Mouse (Mus musculus) CH12.LX (cell line): ENCODE data around the gene Pam16.

Experiments used
- CHD1 ChIP-seq: IDR thresholded peaks from 2 replicates; pipeline ENCODE4 v1.6.1; 2012; ENCODE audit warnings: low read depth, low read length, improper control_type of control experiment, inconsistent platforms
- CTCF ChIP-seq, 2 experiments: IDR thresholded peaks in 1 of 2; conservative IDR thresholded peaks in 1 of 2; 2 replicates each; pipeline ENCODE4 v1.5.1; 2011 to 2012; ENCODE audit warnings: low read depth in 2 of 2, low read length in 2 of 2, improper control_type of control experiment in 1 of 2, inconsistent platforms in 1 of 2, mild to moderate bottlenecking in 1 of 2, moderate library complexity in 1 of 2
- E2F4 ChIP-seq: IDR thresholded peaks from 2 replicates; pipeline ENCODE4 v1.6.1; 2011; ENCODE audit warnings: low read depth, low read length, improper control_type of control experiment; ENCODE audit not compliant: insufficient replicate concordance
- EP300 ChIP-seq: IDR thresholded peaks from 2 replicates; pipeline ENCODE4 v1.6.1; 2011; ENCODE audit warnings: low read length, improper control_type of control experiment
- KAT2A ChIP-seq: IDR thresholded peaks from 2 replicates; pipeline ENCODE4 v1.6.1; 2012; ENCODE audit warnings: low read length, improper control_type of control experiment, inconsistent platforms; ENCODE audit not compliant: insufficient replicate concordance
- MAFK ChIP-seq: IDR thresholded peaks from 2 replicates; pipeline ENCODE4 v1.6.1; 2011; ENCODE audit warnings: low read length, improper control_type of control experiment; ENCODE audit not compliant: insufficient replicate concordance
- MYC ChIP-seq: IDR thresholded peaks from 2 replicates; pipeline ENCODE4 v1.6.1; 2011; ENCODE audit warnings: low read depth, mild to moderate bottlenecking, improper control_type of control experiment, low read length
- POLR2AphosphoS2 ChIP-seq: IDR thresholded peaks from 2 replicates; pipeline ENCODE4 v1.6.1; 2011; ENCODE audit warnings: low read depth, low read length, improper control_type of control experiment
- RCOR1 ChIP-seq: conservative IDR thresholded peaks from 2 replicates; pipeline ENCODE4 v1.6.1; 2012; ENCODE audit warnings: low read depth, mild to moderate bottlenecking, inconsistent platforms, low read length, improper control_type of control experiment
- UBTF ChIP-seq: IDR thresholded peaks from 2 replicates; pipeline ENCODE4 v1.6.1; 2012; ENCODE audit warnings: low read depth, mild to moderate bottlenecking, inconsistent platforms, low read length, improper control_type of control experiment, moderate library complexity
- ZC3H11A ChIP-seq: IDR thresholded peaks from 2 replicates; pipeline ENCODE4 v1.6.1; 2012; ENCODE audit warnings: low read depth, mild to moderate bottlenecking, inconsistent platforms, low read length, improper control_type of control experiment
- ZNF384 ChIP-seq: IDR thresholded peaks from 2 replicates; pipeline ENCODE4 v1.6.1; 2012; ENCODE audit warnings: low read depth, low read length, improper control_type of control experiment, inconsistent platforms

DNA sequence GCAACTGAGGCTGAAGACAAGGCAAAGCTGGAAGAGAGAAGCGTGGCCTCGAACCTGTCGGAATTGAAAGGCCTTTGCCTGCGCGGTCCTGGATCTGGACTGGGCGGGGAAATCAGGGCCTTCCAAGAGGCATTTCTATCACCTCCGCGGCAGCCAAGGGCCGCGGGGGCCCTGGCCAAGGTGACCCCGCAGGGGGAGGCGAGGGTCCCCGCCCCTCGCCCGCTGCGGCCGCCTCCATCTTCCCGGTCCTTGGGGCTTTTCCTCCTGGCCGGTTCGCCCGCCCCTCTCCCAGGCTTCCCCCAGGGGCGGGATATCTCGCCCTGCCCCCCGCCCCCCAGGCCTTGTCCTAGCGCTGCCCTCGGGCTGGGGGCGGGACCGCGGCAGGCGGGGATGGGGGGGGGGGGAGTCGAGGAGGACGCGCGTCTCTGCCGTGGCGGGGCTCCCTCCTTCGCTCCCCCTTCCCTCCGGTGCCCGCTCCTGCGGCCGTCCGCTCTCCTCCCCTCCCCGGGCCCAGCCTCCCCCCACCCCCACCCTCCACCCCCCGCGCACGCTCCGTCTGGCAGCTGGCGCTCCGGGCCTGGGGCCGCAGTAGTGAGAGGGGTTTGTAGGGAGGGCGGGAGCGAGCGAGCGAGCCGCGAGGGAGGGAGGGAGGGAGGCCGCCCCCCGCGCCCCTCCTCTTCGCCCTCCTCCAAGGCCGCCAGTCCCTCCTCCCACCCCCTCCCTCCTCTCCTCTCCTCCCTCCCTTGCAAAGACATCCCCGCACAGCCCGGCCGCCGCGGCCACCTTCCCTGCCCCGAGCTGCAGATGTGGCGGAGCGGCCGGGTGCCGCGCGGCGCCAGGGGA, 30.6 kb downstream of the Pam16 start, which contains the start of gene Glis2:
- TF ChIP-seq ZNF384 = no peak
- no peak for TF ChIP-seq MAFK
- TF ChIP-seq ZC3H11A = no peak
- TF ChIP-seq RCOR1 = no peak
- TF ChIP-seq E2F4 = no peak
- no peak for TF ChIP-seq EP300
- TF ChIP-seq MYC = no peak
- TF ChIP-seq CTCF (conservative IDR thresholded peaks at IDR 0.05 in 1 of 2, IDR thresholded peaks at IDR 0.05 in 1 of 2; ENCODE audit: low read depth in 2 of 2, low read length in 2 of 2) = no peak
- TF ChIP-seq KAT2A = no peak
- TF ChIP-seq POLR2AphosphoS2 = no peak
- no peak for TF ChIP-seq CHD1
- TF ChIP-seq UBTF = no peak; the same call in 1 of the 2 replicates
